Mouse (Mus musculus) layer of hippocampus, adult 11-12 months (tissue): ENCODE measurements at regions not wholly inside any gene's neighbourhood (a gene's known extent, or its start where the extent isn't known, plus 50 kb on each side); places are given as distances from the start of the nearest gene placed in this dataset.

Experiments used
- DNase-seq: peaks from one replicate; pipeline ENCODE4 v3.0.0; 2022; ENCODE audit warnings: low spot score

- DNase-seq = no peak
Observed at GRCm38 (mm10) chr6:94413987-94414360, 86.2 kb upstream of the Slc25a26 start.

GRCm38 (mm10) chr6:94413297-94413986, 86.7 kb upstream of the Slc25a26 start:
- no peak for DNase-seq

- DNase-seq = no peak
Observed at GRCm38 (mm10) chr6:94412341-94412740, 87.8 kb upstream of the Slc25a26 start.

GRCm38 (mm10) chr6:94410480-94410879, 89.7 kb upstream of the Slc25a26 start:
- DNase-seq = no peak

- no peak for DNase-seq
Observed at GRCm38 (mm10) chr6:94408996-94409395, 91.1 kb upstream of the Slc25a26 start.

- DNase-seq = no peak
Observed at GRCm38 (mm10) chr6:94407751-94408150, 92.4 kb upstream of the Slc25a26 start.

GRCm38 (mm10) chr6:94405371-94406076, 94.6 kb upstream of the Slc25a26 start:
- no peak for DNase-seq

- DNase-seq = no peak
Observed at GRCm38 (mm10) chr6:94401617-94402481, 98.3 kb upstream of the Slc25a26 start.

- peak; percentile 41 for DNase-seq
Observed at GRCm38 (mm10) chr6:94401061-94401591, 99.0 kb upstream of the Slc25a26 start.

- DNase-seq = peak; percentile 28
Observed at GRCm38 (mm10) chr6:94400471-94401051, 99.6 kb upstream of the Slc25a26 start.

- no peak for DNase-seq
Observed at GRCm38 (mm10) chr6:94391134-94391533, 107.4 kb upstream of the Magi1 start.

GRCm38 (mm10) chr6:94390403-94390802, 106.7 kb upstream of the Magi1 start:
- no peak for DNase-seq

GRCm38 (mm10) chr6:94389716-94390115, 106.0 kb upstream of the Magi1 start:
- DNase-seq = no peak

GRCm38 (mm10) chr6:94387648-94388047, 103.9 kb upstream of the Magi1 start:
- DNase-seq = no peak

- DNase-seq = no peak
Observed at GRCm38 (mm10) chr6:94385531-94385930, 101.8 kb upstream of the Magi1 start.

GRCm38 (mm10) chr6:94369991-94370390, 86.3 kb upstream of the Magi1 start:
- no peak for DNase-seq

GRCm38 (mm10) chr6:94363951-94364350, 80.2 kb upstream of the Magi1 start:
- DNase-seq = no peak

GRCm38 (mm10) chr6:94362626-94363025, 78.9 kb upstream of the Magi1 start:
- no peak for DNase-seq

- no peak for DNase-seq
Observed at GRCm38 (mm10) chr6:94357568-94357967, 73.9 kb upstream of the Magi1 start.

GRCm38 (mm10) chr6:94354451-94355095, 70.9 kb upstream of the Magi1 start:
- no peak for DNase-seq

GRCm38 (mm10) chr6:94344296-94344695, 60.6 kb upstream of the Magi1 start:
- peak; percentile 15 for DNase-seq

- DNase-seq = no peak
Observed at GRCm38 (mm10) chr6:94340546-94340945, 56.8 kb upstream of the Magi1 start.
